In genomic region chr19:45114772-45115171, GRCm38 (mm10) we compare ENCODE assay signal across 26 mouse cellular contexts. TPM values are rescaled to one million over a fixed set of nuclear protein-coding genes. Genes with fewer than 3 reads are reported as not detected.
DNase-seq lines count a peak whose midpoint lies in the region; ATAC-seq and TF ChIP-seq lines count a peak whose summit lies in the region.
"Had no signal": no experiment of that assay in that cellular context is flagged by ENCODE, and none has a peak within 500 bp of the region (broad histone marks: within the 10 kb centered on the region; RNA-seq: fewer than 3 reads in every experiment).

No protein-coding gene starts in this region.

- 17% methylated on average over 3 of the region's 3 CpGs for WGBS in midbrain, embryonic 10.5 days
- WGBS in midbrain, embryonic 16.5 days, result 42% methylated on average over 2 of the region's 3 CpGs
- WGBS in stomach, embryonic 14.5 days, result 34% methylated on average over 3 of the region's 3 CpGs
- 37% methylated on average over 3 of the region's 3 CpGs for WGBS in stomach, postnatal 0 days
- WGBS in stomach, embryonic 15.5 days, result 72% methylated on average over 2 of the region's 3 CpGs
- WGBS in heart, embryonic 12.5 days, result 42% methylated on average over 3 of the region's 3 CpGs

- H3K4me3 ChIP-seq in midbrain, embryonic 10.5 days, result no peak overlapping the region; the same call in 1 of the 2 replicates
- H3K4me3 ChIP-seq in midbrain, embryonic 16.5 days (ENCODE audit: low read depth, low read length), result no peak overlapping the region
- H3K4me3 ChIP-seq in stomach, embryonic 14.5 days (ENCODE audit: low read depth, low read length), result no peak overlapping the region
- no peak overlapping the region for H3K4me3 ChIP-seq in stomach, postnatal 0 days (ENCODE audit: low read depth, low read length)
- H3K4me3 ChIP-seq in stomach, embryonic 15.5 days (replicated peaks), result no peak overlapping the region
- H3K4me3 ChIP-seq in heart, embryonic 12.5 days, result no peak overlapping the region
- H3K4me3 ChIP-seq: embryonic facial prominence, embryonic 12.5 days; embryonic facial prominence, embryonic 15.5 days; forebrain, embryonic 13.5 days; heart, adult 2 months; hindbrain, embryonic 12.5 days; hindbrain, embryonic 15.5 days had no signal

- peaks cover 24% of the 10 kb centered on the region for H3K4me1 ChIP-seq in midbrain, embryonic 10.5 days
- no peaks in the 10 kb centered on the region for H3K4me1 ChIP-seq in midbrain, embryonic 16.5 days (ENCODE audit: control insufficient read depth, insufficient read depth, low read length)
- peaks cover 5% of the 10 kb centered on the region; the same call in 1 of the 2 replicates for H3K4me1 ChIP-seq in stomach, embryonic 14.5 days (ENCODE audit: control insufficient read depth, insufficient read depth, low read length)
- 0 out of 2 replicates have a peak, but pooled peaks cover 2% of the 10 kb centered on the region for H3K4me1 ChIP-seq in stomach, postnatal 0 days (replicated peaks; ENCODE audit: control insufficient read depth, insufficient read depth)
- H3K4me1 ChIP-seq in stomach, embryonic 15.5 days, result peaks cover 9% of the 10 kb centered on the region
- H3K4me1 ChIP-seq in heart, embryonic 12.5 days (replicated peaks), result peaks cover 13% of the 10 kb centered on the region

- H3K27ac ChIP-seq in midbrain, embryonic 10.5 days (replicated peaks), result peak overlapping the region; percentile 47; the same call in 1 of the 2 replicates
- no peak overlapping the region for H3K27ac ChIP-seq in midbrain, embryonic 16.5 days (ENCODE audit: low read length)
- no peak overlapping the region for H3K27ac ChIP-seq in stomach, embryonic 14.5 days (ENCODE audit: low read length)
- H3K27ac ChIP-seq in stomach, postnatal 0 days (replicated peaks), result no peak overlapping the region
- H3K27ac ChIP-seq in stomach, embryonic 15.5 days, result no peak overlapping the region
- no peak overlapping the region for H3K27ac ChIP-seq in heart, embryonic 12.5 days (ENCODE audit: poor library complexity, severe bottlenecking)
- H3K27ac ChIP-seq: embryonic facial prominence, embryonic 12.5 days; embryonic facial prominence, embryonic 15.5 days; forebrain, embryonic 13.5 days; heart, adult 2 months; hindbrain, embryonic 12.5 days; hindbrain, embryonic 15.5 days had no signal

- H3K36me3 ChIP-seq in midbrain, embryonic 10.5 days, result no peaks in the 10 kb centered on the region
- no peaks in the 10 kb centered on the region for H3K36me3 ChIP-seq in midbrain, embryonic 16.5 days (ENCODE audit: control insufficient read depth, insufficient read depth, low read length)
- H3K36me3 ChIP-seq in stomach, embryonic 14.5 days (ENCODE audit: control insufficient read depth, insufficient read depth, low read length), result no peaks in the 10 kb centered on the region
- H3K36me3 ChIP-seq in stomach, postnatal 0 days (ENCODE audit: control insufficient read depth, insufficient read depth, low read length), result no peaks in the 10 kb centered on the region
- H3K36me3 ChIP-seq in stomach, embryonic 15.5 days, result no peaks in the 10 kb centered on the region
- no peaks in the 10 kb centered on the region for H3K36me3 ChIP-seq in heart, embryonic 12.5 days
- H3K36me3 ChIP-seq: embryonic facial prominence, embryonic 12.5 days; embryonic facial prominence, embryonic 15.5 days; heart, embryonic 10.5 days; hindbrain, embryonic 12.5 days; hindbrain, embryonic 15.5 days had no signal

- DNase-seq in midbrain, embryonic 10.5 days (ENCODE audit: low spot score), result no peak
- no peak for DNase-seq in stomach, postnatal 0 days (ENCODE audit: low spot score)
- DNase-seq: adrenal gland, adult 8-10 months; adrenal gland, postnatal 25 days; cerebellum, adult 11-12 months; cerebellum, adult 8-10 months; cerebellum, postnatal 10 days; cerebellum, postnatal 36 days; gastrocnemius, postnatal 10 days; gastrocnemius, postnatal 36 days; heart, adult 2 months had no signal

- TF ChIP-seq CTCF in stomach, postnatal 0 days (IDR thresholded peaks at IDR 0.05; ENCODE audit: low read depth), result no peak

- TF ChIP-seq EP300 in stomach, postnatal 0 days (optimal IDR thresholded peaks at IDR 0.05), result no peak

- H3K27me3 ChIP-seq in midbrain, embryonic 10.5 days (ENCODE audit: low read depth, poor library complexity, severe bottlenecking), result peaks cover 86% of the 10 kb centered on the region
- H3K27me3 ChIP-seq in midbrain, embryonic 16.5 days (ENCODE audit: control insufficient read depth, insufficient read depth, low read depth, low read length), result peaks cover 7% of the 10 kb centered on the region
- no peaks in the 10 kb centered on the region for H3K27me3 ChIP-seq in stomach, embryonic 14.5 days (ENCODE audit: control insufficient read depth, insufficient read depth, low read length)
- no peaks in the 10 kb centered on the region for H3K27me3 ChIP-seq in stomach, postnatal 0 days (ENCODE audit: control insufficient read depth, insufficient read depth, low read length)
- H3K27me3 ChIP-seq in stomach, embryonic 15.5 days (replicated peaks), result 0 out of 2 replicates have a peak, but pooled peaks cover 3% of the 10 kb centered on the region
- peaks cover 6% of the 10 kb centered on the region for H3K27me3 ChIP-seq in heart, embryonic 12.5 days (replicated peaks)

- no peak overlapping the region for H3K9ac ChIP-seq in midbrain, embryonic 16.5 days (ENCODE audit: low read depth, low read length)
- H3K9ac ChIP-seq in stomach, embryonic 14.5 days (replicated peaks; ENCODE audit: low read depth, low read length), result no peak overlapping the region
- H3K9ac ChIP-seq in stomach, postnatal 0 days (ENCODE audit: low read length), result no peak overlapping the region
- no peak overlapping the region for H3K9ac ChIP-seq in stomach, embryonic 15.5 days
- no peak overlapping the region for H3K9ac ChIP-seq in heart, embryonic 12.5 days
- H3K9ac ChIP-seq: embryonic facial prominence, embryonic 15.5 days; forebrain, embryonic 13.5 days; hindbrain, embryonic 15.5 days had no signal

- ATAC-seq in midbrain, embryonic 16.5 days, result no peak
- peak; percentile 55; the same call in 1 of the 2 replicates for ATAC-seq in stomach, embryonic 14.5 days (ENCODE audit: insufficient number of reproducible peaks, insufficient read depth, low FRiP score, low read depth)
- no peak for ATAC-seq in stomach, postnatal 0 days (ENCODE audit: low FRiP score, low TSS enrichment)
- peak; percentile 36; the same call in 1 of the 2 replicates for ATAC-seq in stomach, embryonic 15.5 days (ENCODE audit: insufficient read depth, low FRiP score, low read depth)
- ATAC-seq in heart, embryonic 12.5 days (ENCODE audit: insufficient number of reproducible peaks, low FRiP score), result no peak
- ATAC-seq: activated CD4-positive, CD25-positive, alpha-beta regulatory T cell, adult 4 months; CD4-positive, CD25-positive, alpha-beta regulatory T cell, adult 4 months; forebrain, embryonic 13.5 days; forebrain, embryonic 16.5 days had no signal

- no peaks in the 10 kb centered on the region for H3K9me3 ChIP-seq in midbrain, embryonic 10.5 days (replicated peaks)
- no peaks in the 10 kb centered on the region for H3K9me3 ChIP-seq in midbrain, embryonic 16.5 days (replicated peaks; ENCODE audit: control insufficient read depth, low read length, poor library complexity, severe bottlenecking)
- no peaks in the 10 kb centered on the region for H3K9me3 ChIP-seq in stomach, embryonic 14.5 days (ENCODE audit: control insufficient read depth, low read depth, low read length)
- no peaks in the 10 kb centered on the region for H3K9me3 ChIP-seq in stomach, postnatal 0 days (ENCODE audit: control insufficient read depth, low read length)
- no peaks in the 10 kb centered on the region for H3K9me3 ChIP-seq in stomach, embryonic 15.5 days
- H3K9me3 ChIP-seq in heart, embryonic 12.5 days (replicated peaks), result no peaks in the 10 kb centered on the region
- H3K9me3 ChIP-seq: embryonic facial prominence, embryonic 12.5 days; embryonic facial prominence, embryonic 15.5 days; forebrain, embryonic 13.5 days; heart, embryonic 10.5 days; hindbrain, embryonic 12.5 days; hindbrain, embryonic 15.5 days had no signal

- H3K4me2 ChIP-seq in midbrain, embryonic 16.5 days (ENCODE audit: low read length), result no peak overlapping the region
- H3K4me2 ChIP-seq in stomach, embryonic 14.5 days (replicated peaks; ENCODE audit: low read depth, low read length), result no peak overlapping the region
- H3K4me2 ChIP-seq in stomach, postnatal 0 days (replicated peaks; ENCODE audit: low read depth), result no peak overlapping the region
- no peak overlapping the region for H3K4me2 ChIP-seq in stomach, embryonic 15.5 days
- no peak overlapping the region for H3K4me2 ChIP-seq in heart, embryonic 12.5 days
- H3K4me2 ChIP-seq: embryonic facial prominence, embryonic 15.5 days; forebrain, embryonic 13.5 days; hindbrain, embryonic 15.5 days had no signal

RNA-seq across cellular contexts. Expression of gene Tlx1, which starts 35.7 kb away (rescaled TPM):
- polyA plus RNA-seq in midbrain, embryonic 10.5 days (2016; fragmentation: Nextera tagmentation; extraction: Ambion mirVana), result 0.11 and 0.22 TPM in 2 replicates
- not detected in 2 replicates for polyA plus RNA-seq in midbrain, embryonic 16.5 days (2015; fragmentation: Nextera tagmentation; extraction: Ambion mirVana)
- polyA plus RNA-seq in stomach, embryonic 14.5 days (2014; fragmentation: Nextera tagmentation; extraction: Ambion mirVana), result 0.12 and 0.86 TPM in 2 replicates
- polyA plus RNA-seq in stomach, postnatal 0 days (2015; fragmentation: Nextera tagmentation; extraction: Ambion mirVana), result not detected in 2 replicates
- 5.4 and 6.5 TPM in 2 replicates for polyA plus RNA-seq in stomach, embryonic 15.5 days (2015; fragmentation: Nextera tagmentation; extraction: Ambion mirVana)
- polyA plus RNA-seq in heart, embryonic 12.5 days (2016; fragmentation: Nextera tagmentation; extraction: Ambion mirVana), result 0.40 and 0.50 TPM in 2 replicates
- polyA plus RNA-seq: activated CD4-positive, CD25-positive, alpha-beta regulatory T cell, adult 4 months; C2C12; CD4-positive, CD25-positive, alpha-beta regulatory T cell, adult 4 months; cortical plate, adult 2 months; forebrain, embryonic 16.5 days had no signal

RNA-seq across cellular contexts. Expression of gene Kazald1, which starts 39.7 kb away (rescaled TPM):
- polyA plus RNA-seq in midbrain, embryonic 10.5 days (2016; fragmentation: Nextera tagmentation; extraction: Ambion mirVana), result 0.38 and 0.39 TPM in 2 replicates
- polyA plus RNA-seq in midbrain, embryonic 16.5 days (2015; fragmentation: Nextera tagmentation; extraction: Ambion mirVana), result 1.3 and 1.9 TPM in 2 replicates
- polyA plus RNA-seq in stomach, embryonic 14.5 days (2014; fragmentation: Nextera tagmentation; extraction: Ambion mirVana), result 1.3 and 4.7 TPM in 2 replicates
- polyA plus RNA-seq in stomach, postnatal 0 days (2015; fragmentation: Nextera tagmentation; extraction: Ambion mirVana), result 3.0 and 3.8 TPM in 2 replicates
- 49.2 and 50.1 TPM in 2 replicates for polyA plus RNA-seq in stomach, embryonic 15.5 days (2015; fragmentation: Nextera tagmentation; extraction: Ambion mirVana)
- 2.9 and 3.0 TPM in 2 replicates for polyA plus RNA-seq in heart, embryonic 12.5 days (2016; fragmentation: Nextera tagmentation; extraction: Ambion mirVana)

Comparison
In these comparisons a context has a peak if more than half of its experiments do, and no peak if none do; other contexts are left out.
1. ATAC-seq: peak in stomach, embryonic 14.5 days (single experiment) and stomach, embryonic 15.5 days (single experiment); none in midbrain, embryonic 16.5 days (single experiment), stomach, postnatal 0 days (single experiment) and heart, embryonic 12.5 days (single experiment).